Mouse (Mus musculus) forebrain, embryonic 12.5 days (tissue): ENCODE data around the gene Mettl3. TPM values are rescaled to one million over a fixed set of nuclear protein-coding genes. Genes with fewer than 3 reads are reported as not detected.
A peak's percentile ranks its signal among the peaks of the same experiment; 100 is the strongest.

ENCODE experiments used
- ATAC-seq: fragments of 200-750 bp; cut with Nextera tagmentation; 2 replicates; pipeline ENCODE4 v1.8.0; 2017; ENCODE audit warnings: moderate TSS enrichment; ENCODE audit not compliant: low FRiP score
- H3K27ac ChIP-seq: fragments of 300-500 bp; sonication (generic); 2 replicates; pipeline ENCODE4 v1.5.1; 2016; ENCODE audit warnings: mild to moderate bottlenecking
- H3K27me3 ChIP-seq: fragments of 300-500 bp; sonication (generic); 2 replicates; pipeline ENCODE4 v1.6.1; 2016; ENCODE audit warnings: mild to moderate bottlenecking
- H3K36me3 ChIP-seq: fragments of 300-500 bp; sonication (generic); replicated peaks from 2 replicates; pipeline ENCODE4 v1.6.1; 2016; ENCODE audit warnings: mild to moderate bottlenecking
- H3K4me1 ChIP-seq: fragments of 300-500 bp; sonication (generic); 2 replicates; pipeline ENCODE4 v1.6.1; 2016
- H3K4me2 ChIP-seq: fragments of 300-500 bp; sonication (generic); 2 replicates; pipeline ENCODE4 v1.6.1; 2016; ENCODE audit warnings: mild to moderate bottlenecking, moderate library complexity
- H3K4me3 ChIP-seq: fragments of 300-500 bp; sonication (generic); replicated peaks from 2 replicates; pipeline ENCODE4 v1.5.1; 2016; ENCODE audit warnings: mild to moderate bottlenecking
- H3K9ac ChIP-seq: fragments of 300-500 bp; sonication (generic); 2 replicates; pipeline ENCODE4 v1.6.1; 2016; ENCODE audit warnings: mild to moderate bottlenecking
- H3K9me3 ChIP-seq: fragments of 300-500 bp; sonication (generic); 2 replicates; pipeline ENCODE4 v1.6.1; 2016
- WGBS: fragments of 180-500 bp; shearing (Covaris S2); methylation state at CpG from one replicate; pipeline ENCODE4 v1.1.7; 2016; 5-methylcytosine and 5-hydroxymethylcytosine counted together
- polyA plus RNA-seq: library from polyadenylated mRNA; unstranded; fragments of >200 nt; fragmentation: Nextera tagmentation; extraction: Ambion mirVana; gene quantifications from 2 replicates; pipeline ENCODE4 v1.2.1, GENCODE M21; 2016

The Mettl3 gene
- polyA plus RNA-seq = 54.8 and 56.4 TPM in 2 replicates

DNA sequence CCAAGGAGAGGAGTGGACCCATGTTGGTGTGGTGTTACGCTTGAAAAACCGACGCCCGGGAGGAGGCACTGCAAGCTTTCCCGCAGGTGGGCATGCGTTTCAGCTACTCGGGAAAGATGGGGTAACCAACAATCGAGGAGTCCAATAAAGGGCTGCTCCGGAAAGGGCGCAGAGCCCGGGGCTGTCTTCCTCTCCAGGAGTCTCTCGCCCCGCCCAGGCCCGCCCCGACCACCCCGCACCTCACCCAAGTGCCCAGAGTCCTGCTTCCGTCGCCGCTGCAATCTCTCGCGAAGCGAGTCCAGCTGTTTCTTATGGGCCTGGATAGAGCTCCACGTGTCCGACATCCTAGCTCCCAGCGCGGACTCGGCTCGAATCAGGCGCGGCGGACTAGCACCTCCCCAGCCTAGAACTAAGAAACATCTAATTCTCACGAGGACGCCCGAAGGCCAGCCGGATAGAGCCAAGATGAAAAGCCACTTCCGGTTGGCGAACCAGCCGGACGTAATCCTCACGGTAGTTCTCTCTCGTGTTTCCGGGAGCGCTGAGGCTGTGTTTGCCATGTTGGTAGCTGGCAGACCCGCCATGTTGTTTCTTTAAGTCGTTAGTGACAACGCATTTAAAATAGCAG, at the start of gene Mettl3:
Gene Mettl3, minus strand, starts transcription at position 485 of the 628 bp plus-strand sequence.
- Histone ChIP-seq H3K4me3 (peak within 1 kb of the TSS; percentile 72), H3K4me1 (peaks cover 6% of the 10 kb centered on the region), H3K9ac (peak within 1 kb of the TSS; percentile 81), H3K9me3 (no peaks in the 10 kb centered on the region), H3K27me3 (no peaks in the 10 kb centered on the region), H3K36me3 (peaks cover 21% of the 10 kb centered on the region), H3K4me2 (peak within 1 kb of the TSS; percentile 66), H3K27ac (peak within 1 kb of the TSS; percentile 94)
- under 1% methylated on average over 46 of the region's 46 CpGs for WGBS
- peak; percentile 96 for ATAC-seq

DNA sequence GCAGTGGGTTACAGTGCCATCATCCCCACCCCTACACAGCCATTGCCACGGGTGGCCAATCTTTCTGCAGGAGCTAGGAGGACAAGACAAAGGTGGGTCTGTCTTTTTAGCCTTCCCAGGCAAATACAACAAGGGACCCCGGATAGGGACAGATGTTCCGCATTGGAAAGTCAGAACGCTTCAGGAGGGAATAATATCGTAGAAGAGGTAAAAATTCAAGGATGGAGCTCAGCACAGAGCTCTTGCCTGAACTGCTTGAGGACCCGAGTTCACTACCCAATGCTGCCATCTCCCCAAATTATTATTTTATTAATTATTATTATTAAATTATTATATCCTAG, 34.6 kb upstream of the Mettl3 start:
- H3K36me3 ChIP-seq = no peaks in the 10 kb centered on the region
- no peak for ATAC-seq
- H3K27ac ChIP-seq = no peak overlapping the region
- H3K4me3 ChIP-seq = no peak overlapping the region
- no peak overlapping the region for H3K9ac ChIP-seq
- H3K9me3 ChIP-seq = 0 out of 2 replicates have a peak, but pooled peaks cover 2% of the 10 kb centered on the region
- WGBS = 77% methylated on average over 6 of the region's 6 CpGs
- peaks cover 6% of the 10 kb centered on the region; the same call in 1 of the 2 replicates for H3K4me1 ChIP-seq
- H3K4me2 ChIP-seq = no peak overlapping the region
- no peaks in the 10 kb centered on the region for H3K27me3 ChIP-seq

DNA sequence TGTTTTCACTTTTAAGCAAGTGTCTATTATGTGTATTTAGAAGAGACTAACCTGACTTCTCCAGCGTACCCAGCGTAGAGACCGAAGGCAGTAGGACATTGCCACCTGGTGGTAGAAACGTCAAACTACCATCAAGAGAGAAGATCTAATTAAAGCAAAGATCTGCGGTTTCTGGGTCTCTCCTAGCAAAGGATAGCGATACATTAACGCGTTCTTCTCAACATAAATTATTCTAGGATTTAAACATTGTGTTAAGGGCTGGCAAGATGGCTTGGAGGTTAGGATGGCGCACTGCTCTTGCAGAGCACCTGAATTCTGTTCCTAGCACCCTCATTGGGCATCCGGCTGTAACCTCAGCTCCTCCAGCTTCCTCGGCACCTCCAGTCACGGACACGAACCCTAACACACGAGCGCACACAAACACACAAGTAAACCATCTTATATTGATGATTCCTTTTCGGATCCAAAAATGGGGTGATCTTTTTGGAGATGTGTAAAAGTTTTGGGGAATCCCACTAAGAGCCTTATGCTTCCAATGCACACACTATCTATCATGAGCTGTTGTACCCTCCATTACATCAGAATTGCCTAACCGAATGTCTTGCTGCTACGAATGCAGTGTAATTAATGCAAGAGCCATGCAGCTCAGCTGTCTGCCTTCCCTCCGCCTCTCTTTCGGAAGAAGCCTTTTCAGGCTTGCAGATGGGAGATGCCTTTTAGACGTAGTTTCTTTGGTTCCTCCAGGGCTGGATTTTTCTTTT, 34.0 kb upstream of the Mettl3 start:
- Histone ChIP-seq H3K27me3 (no peaks in the 10 kb centered on the region), H3K9ac (no peak overlapping the region), H3K4me2 (peak overlapping the region; percentile 42), H3K27ac (no peak overlapping the region), H3K36me3 (no peaks in the 10 kb centered on the region), H3K4me3 (0 out of 2 replicates have a peak overlapping the region, but pooled peaks have one; percentile 5), H3K9me3 (no peaks in the 10 kb centered on the region), H3K4me1 (peaks cover 6% of the 10 kb centered on the region; the same call in 1 of the 2 replicates)
- ATAC-seq = peak; percentile 57
- 35% methylated on average over 21 of the region's 21 CpGs for WGBS

DNA sequence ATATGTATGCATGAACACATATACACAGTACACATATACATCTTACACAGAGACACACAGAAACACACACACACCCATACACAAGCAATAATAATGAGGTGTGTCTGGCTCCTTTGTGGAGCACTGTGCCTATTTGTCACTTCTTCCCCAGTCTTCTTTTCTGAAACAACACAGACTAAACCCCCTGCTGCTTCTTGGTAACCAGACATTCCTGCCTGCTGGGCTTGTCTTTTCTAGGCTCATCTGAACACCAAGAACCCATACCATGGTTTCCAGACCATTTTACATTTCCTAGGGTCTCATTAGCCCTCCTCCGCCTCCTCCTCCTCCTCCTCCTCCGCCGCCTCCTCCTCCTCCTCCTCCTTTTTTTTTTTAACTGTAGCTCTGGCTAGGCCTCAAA, 27.2 kb upstream of the Mettl3 start:
- Histone ChIP-seq H3K27ac (peak overlapping the region; percentile 84; the same call in 1 of the 2 replicates), H3K36me3 (no peaks in the 10 kb centered on the region), H3K4me3 (no peak overlapping the region), H3K4me1 (peaks cover 36% of the 10 kb centered on the region), H3K27me3 (no peaks in the 10 kb centered on the region), H3K9ac (no peak overlapping the region), H3K9me3 (no peaks in the 10 kb centered on the region), H3K4me2 (no peak overlapping the region)
- 15% methylated on average over 2 of the region's 3 CpGs for WGBS
- ATAC-seq = no peak

DNA sequence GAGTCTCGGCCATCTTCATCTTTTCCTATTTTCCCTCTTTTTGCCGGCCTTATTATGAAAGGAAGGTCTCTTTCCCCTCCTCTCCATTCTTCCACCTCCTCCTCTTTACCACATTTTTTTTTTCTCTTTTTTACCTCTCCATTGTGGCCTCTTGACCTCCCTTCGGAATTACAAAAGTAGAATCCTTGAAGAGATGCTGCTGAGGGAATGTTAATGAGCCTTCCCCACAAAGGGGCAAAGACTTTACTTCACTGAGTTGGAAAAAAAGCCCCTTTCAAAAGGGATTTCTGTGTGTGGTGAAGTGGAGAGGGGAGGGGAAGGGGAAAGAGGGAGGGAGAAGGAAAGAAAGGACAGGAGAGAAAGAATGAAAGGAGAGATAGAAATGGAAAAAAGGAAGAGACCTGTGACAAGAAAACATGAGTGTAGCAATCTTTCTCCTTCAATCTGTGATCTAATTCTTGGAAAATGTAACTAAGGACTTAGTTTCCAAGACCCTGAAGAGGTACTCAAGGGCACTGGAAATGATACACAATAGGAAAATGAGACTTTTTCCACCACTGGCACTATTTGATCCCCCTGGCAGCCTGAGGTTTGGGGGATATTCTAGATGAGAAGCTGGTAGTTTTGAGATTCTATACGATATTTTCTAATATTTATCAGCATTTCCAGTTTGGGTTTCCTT, 26.3 kb upstream of the Mettl3 start:
- no peak overlapping the region for H3K9ac ChIP-seq
- H3K27ac ChIP-seq = peak overlapping the region; percentile 84
- H3K36me3 ChIP-seq = no peaks in the 10 kb centered on the region
- 5% methylated on average over 4 of the region's 4 CpGs for WGBS
- ATAC-seq = no peak
- peak overlapping the region; percentile 34 for H3K4me2 ChIP-seq
- no peaks in the 10 kb centered on the region for H3K9me3 ChIP-seq
- peaks cover 45% of the 10 kb centered on the region for H3K4me1 ChIP-seq
- H3K27me3 ChIP-seq = no peaks in the 10 kb centered on the region
- no peak overlapping the region for H3K4me3 ChIP-seq

DNA sequence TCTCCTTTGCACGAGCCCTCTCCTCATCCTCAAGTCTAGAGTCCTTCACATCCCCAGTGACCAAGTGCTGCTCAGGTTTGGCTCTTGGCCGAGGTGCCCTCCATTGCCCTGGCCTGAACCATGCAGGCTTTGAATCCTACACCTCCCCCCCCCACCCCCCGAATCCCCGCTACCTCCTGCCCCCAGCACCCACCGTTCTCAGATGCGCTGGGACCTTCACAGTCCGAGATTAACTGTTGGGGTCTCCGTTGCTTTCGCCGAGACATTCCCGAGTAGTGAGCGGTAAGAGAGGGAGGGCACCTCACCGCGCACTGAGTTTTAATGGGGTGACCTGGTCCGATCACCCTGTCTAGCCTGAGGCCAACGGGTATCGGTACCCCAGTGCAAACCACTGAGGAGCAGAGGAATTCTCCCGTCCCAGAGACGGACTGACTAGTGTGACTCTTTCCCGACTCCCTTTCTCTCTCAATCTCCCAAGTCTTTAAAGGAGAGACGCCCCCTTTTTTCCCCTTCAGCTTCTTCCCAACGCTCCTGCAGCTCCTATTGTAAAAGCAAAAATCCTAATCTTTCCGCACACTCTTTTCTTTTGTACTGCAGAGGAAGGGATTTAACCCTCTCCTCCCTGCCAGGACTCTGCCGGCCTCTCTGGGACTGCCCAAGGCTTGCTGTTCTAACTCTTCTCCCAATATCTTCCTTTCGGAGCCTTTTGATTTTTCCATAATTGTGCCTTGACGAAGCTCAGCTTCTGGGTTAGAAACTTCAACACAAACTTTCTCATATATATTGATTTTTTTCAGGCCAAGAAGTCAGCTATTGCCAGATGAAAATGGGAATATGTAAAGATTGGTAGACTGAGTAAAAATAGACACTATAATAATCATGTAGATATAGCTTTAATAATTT, 23.2 kb upstream of the Mettl3 start, which contains the start of gene Sall2:
Gene Sall2, minus strand, starts transcription at position 853 of the 903 bp plus-strand sequence.
- Histone ChIP-seq H3K4me3 (peak within 1 kb of the TSS; percentile 64), H3K27me3 (no peaks in the 10 kb centered on the region), H3K4me2 (peak within 1 kb of the TSS; percentile 75), H3K9me3 (no peaks in the 10 kb centered on the region), H3K4me1 (peaks cover 55% of the 10 kb centered on the region), H3K27ac (peak within 1 kb of the TSS; percentile 95), H3K9ac (peak within 1 kb of the TSS; percentile 87), H3K36me3 (no peaks in the 10 kb centered on the region)
- ATAC-seq = peak; percentile 64
- 0% methylated on average over 26 of the region's 26 CpGs for WGBS

DNA sequence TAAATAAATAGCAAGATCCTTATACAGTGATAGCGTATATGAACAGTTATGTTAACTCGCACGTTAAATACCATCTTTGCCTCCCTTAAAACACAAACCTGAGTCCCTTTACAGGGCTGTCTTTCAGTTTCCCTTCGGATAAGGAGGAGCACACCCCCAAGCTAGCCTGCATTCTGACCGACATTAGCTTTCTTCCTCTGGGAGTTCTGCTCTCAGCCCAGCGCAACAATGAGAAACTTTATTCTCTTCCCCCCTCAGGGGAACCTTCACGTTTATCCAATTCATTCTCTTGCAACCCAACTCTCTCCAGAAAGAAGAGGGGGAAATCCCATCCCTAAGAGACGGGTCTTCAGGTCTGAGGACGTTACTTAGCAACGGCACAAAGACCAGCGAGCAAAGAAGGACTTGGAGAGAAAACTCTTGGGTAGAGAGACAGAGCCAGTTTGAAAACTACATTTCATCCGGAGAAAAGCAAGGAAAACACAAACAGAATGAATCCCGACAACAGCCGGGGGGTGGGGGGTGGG, 22.5 kb upstream of the Mettl3 start:
- H3K4me1 ChIP-seq = peaks cover 55% of the 10 kb centered on the region
- peak overlapping the region; percentile 87 for H3K9ac ChIP-seq

DNA sequence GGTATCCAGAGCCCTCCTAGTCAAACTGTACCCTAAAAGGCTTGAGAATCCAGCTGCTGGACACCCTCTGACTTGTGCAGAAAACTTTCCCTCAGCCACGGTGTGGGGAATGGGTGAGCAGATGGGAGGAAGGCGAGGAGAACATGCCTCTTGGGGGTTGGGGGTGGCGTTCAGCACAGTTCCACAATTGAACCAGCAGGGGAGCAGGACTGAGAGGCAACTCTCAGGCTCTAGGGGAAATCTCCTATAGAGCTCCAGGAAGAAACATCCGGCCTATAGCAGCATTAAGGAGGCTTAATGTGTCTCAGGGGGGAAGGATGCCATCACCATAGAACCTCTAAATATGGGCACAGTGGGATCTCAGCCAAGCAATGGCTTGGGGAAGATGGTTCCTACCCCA, 21.0 kb upstream of the Mettl3 start:
- 2% methylated on average over 4 of the region's 4 CpGs for WGBS
- Histone ChIP-seq H3K27me3 (no peaks in the 10 kb centered on the region), H3K4me2 (peak overlapping the region; percentile 75), H3K9me3 (no peaks in the 10 kb centered on the region), H3K36me3 (0 out of 2 replicates have a peak, but pooled peaks cover 4% of the 10 kb centered on the region), H3K4me1 (peaks cover 41% of the 10 kb centered on the region), H3K27ac (0 out of 2 replicates have a peak overlapping the region, but pooled peaks have one; percentile 36), H3K4me3 (peak overlapping the region; percentile 64), H3K9ac (peak overlapping the region; percentile 1; the same call in 1 of the 2 replicates)
- ATAC-seq = 0 out of 2 replicates have a peak, but pooled peaks have one; percentile 16

More for the DNA sequence above, 22.5 kb upstream of the Mettl3 start:
- ATAC-seq = peak; percentile 68
- 0 out of 2 replicates have a peak, but pooled peaks cover 4% of the 10 kb centered on the region for H3K36me3 ChIP-seq
- WGBS = under 1% methylated on average over 14 of the region's 14 CpGs
- H3K27me3 ChIP-seq = no peaks in the 10 kb centered on the region
- H3K4me3 ChIP-seq = peak overlapping the region; percentile 64
- H3K9me3 ChIP-seq = no peaks in the 10 kb centered on the region
- peak overlapping the region; percentile 75 for H3K4me2 ChIP-seq
- peak overlapping the region; percentile 95 for H3K27ac ChIP-seq

DNA sequence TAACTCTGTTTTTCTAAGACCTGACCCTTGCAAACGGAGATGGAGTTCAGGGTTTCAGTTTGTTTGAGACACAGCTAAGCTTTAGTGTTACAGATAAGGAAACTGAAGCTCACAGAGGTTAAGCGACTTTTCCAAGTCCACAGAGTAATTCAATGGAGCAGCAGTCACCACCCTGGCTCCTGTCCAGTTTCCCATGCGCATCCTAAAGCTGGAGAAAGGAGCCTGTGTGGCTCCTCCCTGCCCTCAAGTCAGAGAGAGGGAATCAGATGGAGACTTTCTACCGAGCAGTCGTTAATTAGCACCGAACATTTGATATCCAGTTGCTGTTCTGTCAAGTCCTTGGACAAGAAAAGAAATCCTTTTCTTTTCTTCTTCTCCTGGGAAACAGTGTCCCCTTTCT, 14.4 kb upstream of the Mettl3 start:
- H3K9me3 ChIP-seq = no peaks in the 10 kb centered on the region
- ATAC-seq = no peak
- peaks cover 10% of the 10 kb centered on the region; the same call in 1 of the 2 replicates for H3K36me3 ChIP-seq

DNA sequence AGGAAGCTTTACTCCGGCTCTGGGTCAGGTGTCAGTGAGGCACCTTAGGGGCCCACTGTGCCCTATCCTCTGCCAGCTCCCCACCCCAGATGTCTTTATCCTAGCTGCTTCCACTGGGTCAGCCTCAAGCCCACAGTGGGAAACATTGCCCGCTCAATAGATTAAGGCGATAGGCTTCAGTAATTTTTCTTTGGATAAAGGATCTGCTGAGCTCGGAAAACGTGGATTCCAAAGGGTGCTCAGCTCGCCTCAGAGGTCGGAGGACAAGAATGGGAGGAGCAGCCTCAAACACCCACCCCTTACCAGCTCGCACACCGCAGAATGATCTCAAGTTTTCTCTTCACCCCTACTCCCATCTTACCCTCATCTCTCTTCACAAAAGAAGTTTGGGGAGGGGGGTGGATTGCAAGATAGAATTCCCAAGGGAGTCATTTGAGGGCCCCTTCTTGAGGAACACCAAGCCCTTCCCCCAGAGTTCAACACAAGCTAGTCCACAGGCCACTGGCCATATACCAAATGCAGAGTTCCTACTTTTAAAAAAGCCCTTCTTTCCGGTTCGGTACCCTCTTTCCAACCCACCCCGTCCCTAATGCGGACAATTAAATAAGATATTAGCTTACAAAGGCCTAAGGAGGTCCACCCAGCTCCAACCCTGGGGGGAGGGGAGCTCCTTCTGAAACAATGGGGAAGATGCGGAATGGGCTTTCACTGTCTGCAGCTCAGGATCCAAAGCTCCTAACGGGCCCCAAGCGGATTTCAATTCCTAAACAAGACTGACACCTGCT, 11.7 kb upstream of the Mettl3 start:
- H3K27me3 ChIP-seq = no peaks in the 10 kb centered on the region
- peaks cover 50% of the 10 kb centered on the region for H3K4me1 ChIP-seq
- peak; percentile 81 for ATAC-seq
- H3K4me2 ChIP-seq = peak overlapping the region; percentile 87
- peaks cover 34% of the 10 kb centered on the region for H3K36me3 ChIP-seq
- peak overlapping the region; percentile 93 for H3K27ac ChIP-seq
- peak overlapping the region; percentile 81 for H3K9ac ChIP-seq
- H3K9me3 ChIP-seq = no peaks in the 10 kb centered on the region
- peak overlapping the region; percentile 62 for H3K4me3 ChIP-seq
- 3% methylated on average over 16 of the region's 16 CpGs for WGBS

More for the DNA sequence above, 14.4 kb upstream of the Mettl3 start:
- 65% methylated on average over 6 of the region's 6 CpGs for WGBS
- H3K4me1 ChIP-seq = peaks cover 22% of the 10 kb centered on the region
- H3K27ac ChIP-seq = peak overlapping the region; percentile 62
- no peak overlapping the region for H3K4me2 ChIP-seq
- H3K27me3 ChIP-seq = no peaks in the 10 kb centered on the region
- H3K9ac ChIP-seq = no peak overlapping the region
- no peak overlapping the region for H3K4me3 ChIP-seq
